Mouse (Mus musculus): ENCODE measurements around the gene Gm28729.
"Not testable (repeated sequence)": the region's sequence is repeated elsewhere in the genome, so short reads cannot be mapped to it uniquely, and the experiment has no call there.

The Gm28729 gene

DNA sequence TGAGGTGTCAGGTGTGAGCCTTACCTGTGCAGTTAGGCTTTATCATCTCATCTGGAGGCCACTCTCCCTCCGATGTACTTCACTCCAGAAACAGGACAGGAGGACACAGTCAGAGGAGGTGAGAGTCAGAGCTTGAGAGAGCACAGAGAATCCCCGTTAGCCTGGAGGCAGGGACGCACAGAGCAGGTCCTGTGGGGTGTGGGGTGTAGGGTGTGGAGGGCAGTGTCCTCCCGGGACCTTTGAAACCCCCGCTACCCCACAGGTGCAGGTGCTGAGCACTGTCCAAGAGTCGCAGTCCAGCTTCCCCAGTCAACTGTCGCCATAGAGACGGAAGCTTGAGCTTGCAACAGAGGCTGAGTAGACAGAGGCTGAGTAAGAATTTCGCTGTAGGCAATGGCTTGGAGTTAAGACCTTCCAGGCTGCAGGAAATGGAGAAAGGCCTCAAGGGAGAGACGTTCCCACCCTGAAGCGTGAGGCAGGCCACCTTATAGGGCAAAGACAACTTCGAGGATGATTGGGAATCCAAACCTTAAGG lies at the start of gene Gm28729:
TSS of gene Gm28729 (minus strand) at position 293 of the 535 bp plus-strand sequence.
- no peak for DNase-seq

DNA sequence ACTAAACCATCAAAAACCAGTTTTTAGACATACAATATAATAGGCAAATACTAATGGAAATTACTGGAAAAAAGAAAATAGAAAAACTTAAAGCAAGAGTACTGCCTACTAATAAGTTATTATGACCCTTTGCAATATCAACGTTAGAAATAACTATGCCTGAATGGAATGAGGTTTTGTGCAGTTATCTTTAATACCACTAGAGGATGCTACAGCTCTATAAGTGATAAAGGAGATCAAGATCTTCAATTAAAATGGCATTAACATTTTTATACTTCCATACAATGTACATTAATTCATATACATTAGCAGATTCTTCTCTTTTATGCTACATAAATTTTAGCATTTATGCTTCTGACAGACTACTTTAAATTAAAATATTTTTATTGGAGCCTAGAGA lies 48.2 kb upstream of the Gm28729 start:
- DNase-seq = no peak

DNA sequence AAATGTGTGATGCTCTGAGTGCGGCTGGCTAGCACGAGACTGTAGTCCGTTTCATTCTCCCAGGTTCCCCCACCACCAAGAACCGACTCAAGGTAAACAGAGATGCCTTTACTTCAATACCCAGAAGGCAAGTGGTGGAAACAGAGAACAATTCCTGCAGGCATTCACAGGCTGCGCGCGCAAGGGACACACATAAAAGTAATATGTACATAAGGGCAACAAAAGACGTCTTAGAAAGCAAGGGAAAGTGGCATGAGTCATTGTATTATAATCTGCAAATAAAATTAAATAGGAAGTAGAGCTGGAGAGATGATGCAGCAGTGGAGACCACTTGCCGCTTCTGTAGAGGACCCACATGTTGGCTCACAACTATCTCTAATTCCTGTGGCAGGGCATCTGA lies 47.7 kb upstream of the Gm28729 start:
- no peak for DNase-seq

DNA sequence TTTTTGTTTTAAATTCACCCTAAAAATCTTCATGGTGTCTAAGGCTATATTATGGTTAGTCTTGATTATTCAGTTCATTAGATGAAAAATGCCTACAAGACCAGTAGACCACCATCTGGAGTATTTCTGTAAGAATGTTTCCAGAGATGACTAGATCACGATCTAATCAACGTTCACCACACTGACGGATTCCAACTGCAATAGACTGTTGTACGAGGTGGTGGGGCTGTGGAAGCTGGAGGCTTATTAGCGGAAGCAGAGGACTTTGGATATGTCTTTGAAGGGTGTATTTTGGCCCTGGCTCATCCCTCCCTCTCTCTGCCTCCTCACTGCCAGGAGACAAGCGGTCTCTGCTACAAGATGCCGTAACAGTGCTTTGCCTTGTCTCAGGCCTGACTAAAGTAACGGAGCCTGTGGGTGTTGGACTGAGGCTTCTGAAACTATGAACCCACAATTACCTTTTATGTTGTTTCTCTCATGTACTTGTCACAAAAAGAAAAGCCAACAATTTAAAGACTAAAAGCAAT lies 41.5 kb upstream of the Gm28729 start:
- no peak for DNase-seq

DNA sequence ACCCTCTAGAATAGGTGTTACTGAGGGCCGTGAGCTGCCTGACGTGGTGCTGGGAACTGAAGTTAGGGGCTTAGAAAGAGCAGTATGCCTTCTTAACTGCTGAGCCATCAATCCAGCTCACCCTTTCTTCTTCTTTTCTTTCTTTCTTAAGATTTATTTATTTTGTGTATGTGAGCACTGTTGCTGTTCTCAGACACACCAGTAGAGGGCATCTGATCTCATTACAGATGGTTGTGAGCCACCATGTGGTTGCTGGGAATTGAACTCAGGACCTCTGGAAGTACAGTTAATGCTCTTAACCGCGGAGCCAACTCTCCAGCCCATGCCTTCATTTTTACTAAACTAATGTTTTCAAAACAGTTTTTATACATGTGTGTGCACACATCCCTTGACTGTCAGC lies 38.4 kb upstream of the Gm28729 start:
- DNase-seq = no peak

DNA sequence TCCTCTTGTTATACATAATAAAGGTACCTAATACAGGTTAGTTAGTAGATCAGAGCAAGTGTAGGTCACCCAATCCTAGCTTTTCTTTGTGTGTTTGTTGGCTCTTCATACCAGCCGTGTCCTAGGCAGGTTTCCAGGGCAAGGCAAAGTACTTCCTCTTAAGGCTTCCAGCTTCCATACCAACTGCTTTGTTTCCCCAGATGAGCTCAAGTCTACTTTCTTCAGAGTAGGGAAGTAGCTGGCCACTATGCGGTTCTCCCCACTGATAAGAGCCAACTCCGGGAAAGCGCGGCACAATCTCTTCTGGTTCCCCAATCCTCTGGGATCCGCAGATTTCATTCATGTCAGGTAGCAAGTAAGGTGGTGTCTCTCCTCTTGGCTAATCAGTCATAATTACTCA lies 34.1 kb upstream of the Gm28729 start:
- DNase-seq = no peak

DNA sequence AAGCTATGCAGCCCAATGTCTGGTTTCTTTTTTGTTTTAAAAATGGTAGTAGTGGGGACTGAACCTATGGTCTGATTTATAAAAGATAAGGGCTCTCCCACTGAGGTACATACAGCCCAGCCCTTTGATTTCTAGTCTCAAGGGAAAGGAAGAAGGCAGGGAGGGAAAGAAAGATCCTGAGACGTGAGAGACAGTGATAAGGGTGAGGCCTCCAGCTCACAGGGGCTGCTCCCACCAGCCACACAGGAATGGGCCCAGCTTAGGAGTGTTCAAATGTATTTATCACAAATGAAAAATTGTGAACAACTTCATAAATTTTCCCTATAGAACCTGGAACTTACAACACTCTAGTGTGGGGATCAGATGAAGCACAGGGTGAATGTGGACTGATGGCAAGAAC lies 33.5 kb upstream of the Gm28729 start:
- DNase-seq = no peak

DNA sequence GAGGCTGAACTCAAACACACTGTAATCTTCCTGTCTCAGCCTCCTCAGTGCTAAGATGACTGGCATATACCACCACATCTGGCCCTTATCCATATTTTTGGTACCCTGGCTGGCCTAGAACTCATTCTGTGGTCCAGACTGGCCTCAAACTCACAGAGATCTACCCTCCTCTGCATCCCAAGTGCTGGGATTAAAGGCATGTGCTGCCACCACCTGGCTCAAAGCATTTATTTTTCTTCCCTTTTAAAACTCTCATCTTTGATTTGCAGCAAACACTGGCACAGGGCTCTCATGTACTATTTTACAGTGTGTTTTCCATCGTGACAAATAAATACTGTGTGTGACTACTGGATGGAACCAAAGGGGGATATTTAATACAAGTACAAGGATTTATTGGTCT lies 29.0 kb upstream of the Gm28729 start:
- no peak for DNase-seq

DNA sequence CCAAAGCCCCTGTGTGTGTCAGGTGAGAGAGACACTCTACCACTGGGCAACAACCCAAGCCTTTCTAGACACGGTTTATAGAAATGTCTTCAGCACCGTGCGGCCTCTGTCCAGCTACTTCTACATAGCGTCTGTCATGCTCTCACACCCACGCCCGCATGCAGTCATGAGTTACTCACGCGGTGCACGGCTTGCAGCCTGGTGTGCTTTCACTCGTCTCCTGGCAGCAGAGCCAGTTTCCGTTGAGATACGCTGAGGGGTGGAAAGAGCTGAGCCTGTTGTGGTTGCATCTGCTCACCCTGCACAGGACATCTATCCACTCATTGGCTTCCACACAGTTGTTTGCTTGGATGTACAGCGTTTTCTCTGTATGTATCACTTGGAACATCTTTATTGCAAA lies 20.3 kb upstream of the Gm28729 start:
- no peak for DNase-seq

DNA sequence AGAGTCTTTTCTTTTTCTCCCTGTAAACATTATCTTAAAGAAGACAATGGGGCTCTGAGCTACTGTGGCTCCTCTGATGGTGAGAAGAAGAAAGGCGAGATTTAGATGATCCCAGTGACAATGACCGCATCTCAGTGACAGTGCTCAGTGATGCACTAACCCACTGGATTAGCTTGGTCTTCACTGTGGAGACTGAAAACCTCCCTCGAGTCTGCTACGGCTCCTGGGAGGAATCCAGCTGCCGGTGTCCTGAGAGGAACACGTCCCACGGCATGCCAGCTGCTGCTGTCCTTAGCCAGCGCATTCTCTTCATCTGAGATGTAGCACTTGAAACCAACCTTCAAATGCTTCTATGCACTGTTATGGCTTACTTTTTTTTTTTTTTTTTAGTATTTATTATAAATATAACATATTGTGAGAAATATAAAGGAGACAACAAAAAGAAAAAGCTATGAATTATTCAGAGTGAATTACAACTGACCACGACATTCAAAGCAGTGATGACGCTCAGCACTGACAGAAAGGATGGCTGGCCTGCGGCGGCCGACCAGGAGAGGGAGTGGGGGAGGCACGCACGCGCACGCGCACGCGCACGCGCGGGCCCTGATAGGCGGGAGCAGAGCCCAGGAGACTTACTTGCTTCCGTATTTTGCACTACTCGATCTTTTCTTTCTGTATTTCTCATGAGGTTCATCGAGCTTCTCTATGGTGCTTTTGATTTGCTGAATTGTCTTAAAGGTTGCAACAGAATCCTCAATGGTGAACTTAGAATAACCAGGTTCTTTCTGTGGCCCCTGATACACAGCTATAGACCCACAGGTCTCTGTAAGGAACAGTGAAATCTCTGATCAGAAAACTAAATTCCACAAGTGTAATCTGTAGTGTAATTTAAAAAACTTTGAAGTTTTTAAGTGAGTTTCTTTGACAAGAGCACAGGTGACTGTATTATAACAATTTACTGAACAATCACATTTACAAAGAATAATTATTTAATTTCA lies 18.9 kb upstream of the Gm28729 start:
- peak; percentile 73 to 75 for DNase-seq

DNA sequence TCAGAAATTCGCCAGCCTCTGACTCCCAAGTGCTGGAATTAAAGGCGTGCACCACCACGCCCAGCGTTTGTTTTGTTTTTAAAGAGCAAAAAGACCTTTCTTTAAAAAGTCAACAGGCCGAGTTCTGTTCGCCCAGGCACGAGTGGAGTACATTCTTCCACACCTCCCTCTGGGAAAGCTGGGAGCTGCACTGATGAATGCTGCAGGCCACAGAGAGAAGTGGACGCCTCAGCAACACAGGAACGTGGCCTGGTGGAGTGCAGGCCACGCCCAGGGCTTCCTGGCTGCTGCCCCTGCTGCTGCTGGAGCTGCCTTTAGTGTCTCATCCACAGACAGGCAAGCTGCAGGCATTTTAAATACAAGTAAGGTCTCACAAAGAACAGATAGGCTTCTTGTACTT lies 13.9 kb upstream of the Gm28729 start:
- no peak for DNase-seq

DNA sequence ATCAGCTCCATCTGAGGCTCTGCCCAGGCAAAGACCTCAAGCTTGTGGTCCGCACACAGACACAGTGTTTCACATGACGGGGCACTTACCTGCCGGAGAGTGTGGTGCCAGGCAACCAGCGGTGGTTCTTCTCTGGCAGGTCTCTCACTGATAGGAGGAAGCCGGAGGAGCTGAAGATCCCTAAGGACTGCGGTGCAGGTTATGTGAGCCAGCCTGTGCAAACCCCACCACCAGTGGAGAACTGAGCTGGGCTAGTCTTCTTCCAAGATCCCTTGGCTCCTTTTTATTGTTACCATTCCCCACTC lies 12.5 kb upstream of the Gm28729 start:
- DNase-seq = no peak

DNA sequence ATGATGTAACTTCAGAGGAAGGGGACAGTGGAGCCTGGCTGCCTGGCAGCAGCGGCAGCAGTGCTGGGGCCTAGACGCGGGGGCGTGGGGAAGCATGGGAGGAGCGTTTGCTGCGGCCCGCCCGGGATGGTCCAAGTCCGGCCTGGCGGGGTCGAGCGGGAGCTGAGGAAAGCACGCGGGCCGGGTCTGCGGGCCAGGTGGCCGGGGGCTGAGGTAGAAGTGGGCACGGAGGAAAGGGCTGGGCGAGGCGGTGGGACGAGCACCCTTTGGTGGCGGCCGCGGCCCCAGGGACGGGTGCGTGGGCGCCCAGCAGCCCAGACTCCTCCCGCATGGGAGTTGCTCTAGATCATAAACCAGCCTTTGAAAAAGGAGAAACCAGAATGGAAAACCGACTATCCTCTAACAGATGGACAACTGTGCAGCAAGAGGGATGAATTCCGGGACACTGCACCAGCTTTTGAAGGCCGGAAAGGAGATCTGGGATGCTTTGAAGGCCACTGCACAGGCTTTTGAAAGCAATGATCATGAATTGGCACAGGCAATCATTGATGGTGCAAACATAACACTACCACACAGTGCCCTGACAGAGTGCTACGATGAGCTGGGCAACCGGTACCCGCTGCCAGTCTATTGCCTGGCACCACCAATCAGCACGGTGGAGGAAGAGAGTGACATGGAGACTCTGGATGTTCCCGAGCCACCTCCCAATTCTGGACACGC lies 12.0 kb upstream of the Gm28729 start:
- DNase-seq = no peak

DNA sequence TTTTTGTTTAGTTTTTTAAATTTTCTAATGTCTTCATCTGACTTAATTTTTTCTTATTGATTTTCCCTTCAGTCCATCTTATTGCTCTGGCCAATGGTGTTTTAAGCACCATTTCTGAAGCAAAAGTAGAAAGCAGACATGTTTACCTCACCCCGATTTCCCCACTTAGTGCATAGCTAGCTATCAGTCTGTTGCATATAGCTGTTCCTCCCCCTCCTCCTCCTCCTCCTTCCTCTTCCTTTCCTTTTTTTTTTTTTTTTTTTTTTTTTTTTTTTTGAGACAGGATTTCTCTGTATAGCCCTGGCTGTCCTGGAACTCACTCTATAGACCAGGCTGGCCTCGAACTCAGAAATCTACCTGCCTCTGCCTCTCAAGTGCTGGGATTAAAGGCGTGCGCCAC lies 11.0 kb upstream of the Gm28729 start:
- not testable (repeated sequence) for DNase-seq

DNA sequence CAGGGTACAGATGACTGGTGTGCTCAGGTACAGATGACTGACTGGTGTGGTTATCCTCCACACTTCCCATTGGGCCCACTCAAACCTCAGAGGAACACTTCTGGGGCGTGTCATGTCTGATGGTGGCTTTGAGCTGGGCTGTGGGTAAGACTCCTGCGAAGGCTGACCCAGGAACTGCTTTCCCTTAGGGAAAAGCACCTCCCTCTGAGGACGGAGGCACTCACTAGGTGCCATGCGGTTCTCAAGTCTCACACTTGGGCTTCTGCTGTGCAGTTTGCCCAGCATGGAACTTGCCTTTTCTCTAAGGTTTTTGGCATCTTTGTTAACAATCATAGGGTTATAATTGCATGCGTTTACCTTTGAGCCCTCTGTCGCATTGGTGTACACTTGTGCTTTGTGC lies 10.4 kb upstream of the Gm28729 start:
- DNase-seq = no peak

DNA sequence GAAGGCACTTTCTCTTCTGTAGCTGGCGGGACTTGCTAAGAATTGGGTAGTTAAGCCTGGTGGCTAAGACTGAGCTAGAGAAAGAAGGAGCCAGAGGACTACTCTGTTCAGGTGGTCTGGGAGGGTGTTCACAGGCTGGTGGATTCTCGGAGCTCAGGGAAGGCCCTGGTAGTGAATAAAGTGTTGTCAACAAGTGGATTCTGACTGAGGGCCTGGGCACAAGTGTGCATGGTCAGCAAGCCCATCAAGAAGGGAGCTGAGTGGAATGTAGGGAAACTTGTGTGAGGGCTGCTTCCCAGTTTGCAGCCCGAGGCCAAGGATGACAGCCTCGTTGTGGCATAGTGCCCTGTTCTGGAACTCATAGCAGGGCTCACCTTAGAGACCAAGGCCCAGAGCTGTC lies 9.2 kb upstream of the Gm28729 start:
- no peak for DNase-seq

DNA sequence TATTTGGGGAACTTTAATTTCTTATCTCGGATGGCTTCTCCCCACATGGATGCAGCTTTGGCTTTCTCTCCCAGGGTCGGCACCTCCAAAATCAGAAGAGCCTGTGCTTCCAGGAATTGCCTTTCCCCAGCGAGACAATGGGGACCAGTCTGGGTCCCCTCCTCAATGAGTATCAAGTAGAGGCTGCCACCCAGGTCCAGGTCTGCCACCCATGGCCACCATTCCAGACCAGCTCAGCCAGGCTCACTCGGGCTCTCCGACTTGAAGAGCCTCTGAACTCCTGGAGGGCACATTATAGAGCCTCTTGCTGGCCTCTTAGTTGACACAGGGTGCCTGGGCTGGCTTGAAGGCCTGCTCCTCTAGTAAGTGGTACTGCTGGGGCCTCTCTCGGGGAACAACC lies 8.4 kb upstream of the Gm28729 start:
- DNase-seq = no peak

DNA sequence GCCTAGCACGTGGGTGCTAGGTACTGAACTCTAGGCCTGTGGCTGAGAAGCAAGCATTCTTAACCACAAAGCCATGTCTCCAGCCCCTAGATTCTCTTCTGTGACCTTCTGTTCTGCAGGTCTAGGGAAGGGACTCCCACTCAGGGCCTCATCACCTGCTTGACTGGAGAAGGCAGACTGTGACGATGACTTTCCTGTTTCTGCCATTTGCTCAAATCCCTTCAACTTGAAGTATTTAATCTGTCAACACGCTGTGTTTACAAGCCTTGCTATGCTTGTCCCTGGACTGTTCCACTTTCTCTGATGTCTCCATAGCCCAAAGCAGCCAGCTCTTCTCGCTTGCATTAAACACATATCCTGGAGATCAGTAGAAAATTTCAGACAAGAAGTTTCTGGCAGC lies 7.5 kb upstream of the Gm28729 start:
- no peak for DNase-seq

DNA sequence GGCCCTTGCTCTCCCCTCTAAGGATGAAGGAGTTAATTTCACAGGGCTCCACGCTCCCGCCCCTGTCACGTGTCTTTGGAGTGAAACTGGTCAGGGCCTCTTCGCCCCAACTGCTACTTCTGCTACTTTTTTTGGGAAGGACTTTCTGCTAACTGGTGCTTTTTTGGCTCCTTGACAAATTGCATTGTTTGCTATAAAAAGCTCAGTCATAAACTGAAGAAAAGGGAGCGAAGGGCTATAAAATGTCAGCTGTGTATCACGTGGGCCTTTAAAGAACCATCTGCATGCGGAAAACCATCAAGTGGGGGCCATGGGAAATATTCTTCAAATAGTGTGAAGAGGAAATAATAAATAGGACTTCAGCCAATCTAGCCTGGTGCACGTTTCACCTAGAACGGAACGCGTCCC lies 5.6 kb upstream of the Gm28729 start:
- DNase-seq = no peak

DNA sequence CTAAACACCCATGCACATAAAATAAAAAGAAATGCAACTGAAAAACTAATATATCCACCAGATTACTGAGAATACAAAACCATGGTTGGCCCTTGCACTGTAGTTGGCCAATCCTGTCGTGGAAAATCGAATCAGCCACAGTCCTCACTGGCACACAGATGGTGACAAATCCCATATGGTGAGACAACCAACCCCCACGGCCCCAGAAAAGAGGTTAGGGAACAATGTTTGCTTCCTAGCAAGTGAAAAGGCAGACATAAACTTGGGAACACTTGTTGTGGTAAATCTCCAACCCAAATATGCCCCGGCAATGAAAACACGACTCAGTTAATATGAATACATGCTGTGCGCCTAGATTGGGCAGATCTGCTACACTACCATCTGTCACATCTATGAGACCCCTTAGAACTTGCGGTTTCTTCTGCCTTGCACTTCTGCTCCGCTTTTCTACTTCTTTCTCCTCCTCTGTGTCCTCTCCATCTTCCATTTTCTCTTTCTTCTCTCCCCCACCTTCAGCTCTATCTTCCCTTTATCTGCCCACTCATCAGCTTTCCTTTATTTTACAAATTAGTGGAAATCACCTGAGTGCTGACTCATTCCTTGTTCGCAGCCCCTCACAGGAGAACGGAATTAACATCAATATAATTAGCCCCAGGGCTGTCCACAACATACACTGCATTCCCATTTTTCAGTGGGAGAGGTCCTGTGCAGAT lies 5.1 kb upstream of the Gm28729 start:
- DNase-seq = no peak

DNA sequence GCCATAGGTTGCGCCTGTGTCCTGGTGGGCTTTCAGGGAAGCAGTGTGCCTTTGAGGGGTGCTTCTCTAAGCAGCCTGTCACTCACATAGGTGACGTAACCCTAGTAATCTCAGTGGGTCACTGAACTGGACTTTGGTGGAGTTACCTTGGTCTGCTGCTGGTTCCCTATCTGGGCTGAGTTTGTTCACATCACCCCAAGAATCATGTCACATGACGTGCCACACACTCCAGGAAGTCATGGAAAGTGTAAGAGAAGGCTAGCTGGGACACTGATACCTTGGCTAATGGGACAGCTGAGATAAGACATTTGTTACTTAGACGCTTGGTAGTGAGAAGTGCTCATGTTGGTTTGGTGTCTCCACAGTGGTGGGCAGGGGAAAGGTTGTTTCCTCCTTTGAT lies 947 bp upstream of the Gm28729 start:
- DNase-seq = no peak

DNA sequence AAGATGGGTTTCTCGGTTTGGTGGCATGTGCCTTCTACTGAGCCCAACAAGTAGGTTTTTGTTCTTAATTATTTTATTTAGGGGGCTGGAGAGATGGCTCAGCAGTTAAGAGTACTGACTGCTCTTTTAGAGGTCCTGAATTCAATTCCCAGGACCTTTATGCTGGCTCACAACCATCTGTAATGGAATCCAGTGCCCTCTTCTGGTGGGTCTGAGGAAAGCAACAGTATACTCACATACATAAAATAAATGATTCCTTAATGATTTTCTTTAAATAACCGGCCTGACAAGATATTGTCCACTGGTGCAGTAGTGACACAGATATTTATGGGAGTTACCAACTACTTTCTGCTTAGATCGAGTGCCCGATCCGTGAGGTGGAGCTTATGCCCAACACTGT lies 1.9 kb downstream of the Gm28729 start:
- no peak for DNase-seq

DNA sequence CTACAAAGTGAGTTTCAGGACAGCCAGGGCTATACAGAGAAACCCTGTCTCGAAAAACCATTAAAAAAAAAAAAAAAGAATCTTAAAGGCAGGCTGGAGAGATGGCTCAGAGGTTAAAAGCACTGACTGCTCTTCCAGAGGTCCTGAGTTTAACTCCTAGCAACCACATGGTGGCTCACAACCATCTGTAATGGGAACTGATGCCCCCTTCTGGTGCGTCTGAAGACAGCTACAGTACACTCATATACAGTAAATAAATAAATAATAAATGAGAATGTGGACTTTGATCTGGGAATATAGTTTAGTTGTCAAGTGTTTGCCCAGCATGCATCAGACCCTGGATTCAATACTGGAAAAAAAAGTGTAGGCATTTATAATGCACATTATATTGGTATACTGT lies 3.5 kb downstream of the Gm28729 start:
- DNase-seq = not testable (repeated sequence)
